Mouse (Mus musculus) limb, embryonic 14.5 days (tissue): Measurements from ENCODE around the gene Fut11. TPM values are rescaled to one million over a fixed set of nuclear protein-coding genes. Genes with fewer than 3 reads are reported as not detected.

ENCODE experiments used
- ATAC-seq: fragments of 200-750 bp; cut with Nextera tagmentation; 2 replicates; pipeline ENCODE4 v1.8.0; 2017; ENCODE audit warnings: low read depth, moderate number of reproducible peaks, moderate TSS enrichment; ENCODE audit not compliant: low FRiP score
- DNase-seq: peaks from one replicate; pipeline ENCODE4 v3.0.0-alpha.2; 2015; ENCODE audit warnings: low spot score
- H3K27ac ChIP-seq: fragments of 300-500 bp; sonication (generic); replicated peaks from 2 replicates; pipeline ENCODE4 v1.5.1; 2014; ENCODE audit warnings: low read depth, mild to moderate bottlenecking, low read length, moderate library complexity, mixed read lengths
- H3K27me3 ChIP-seq: fragments of 300-500 bp; sonication (generic); 2 replicates; pipeline ENCODE4 v1.6.1; 2014; ENCODE audit warnings: low read length, mixed read lengths; ENCODE audit not compliant: control insufficient read depth, insufficient read depth
- H3K36me3 ChIP-seq: fragments of 300-500 bp; sonication (generic); 2 replicates; pipeline ENCODE4 v1.6.1; 2014; ENCODE audit warnings: mild to moderate bottlenecking, low read length, moderate library complexity, mixed read lengths; ENCODE audit not compliant: control insufficient read depth, insufficient read depth
- H3K4me1 ChIP-seq: fragments of 300-500 bp; sonication (generic); 2 replicates; pipeline ENCODE4 v1.6.1; 2014; ENCODE audit warnings: antibody characterized with exemption, low read length, mixed read lengths; ENCODE audit not compliant: control insufficient read depth, insufficient read depth
- H3K4me2 ChIP-seq: fragments of 300-500 bp; sonication (generic); replicated peaks from 2 replicates; pipeline ENCODE4 v1.6.1; 2014; ENCODE audit warnings: low read depth, mild to moderate bottlenecking, low read length, moderate library complexity; ENCODE audit not compliant: severe bottlenecking
- H3K4me3 ChIP-seq: fragments of 300-500 bp; sonication (generic); replicated peaks from 2 replicates; pipeline ENCODE4 v1.5.1; 2014; ENCODE audit warnings: low read length
- H3K9ac ChIP-seq: fragments of 300-500 bp; sonication (generic); 2 replicates; pipeline ENCODE4 v1.6.1; 2014; ENCODE audit warnings: mild to moderate bottlenecking, low read depth, low read length, moderate library complexity; ENCODE audit not compliant: severe bottlenecking
- H3K9me3 ChIP-seq: fragments of 300-500 bp; sonication (generic); 2 replicates; pipeline ENCODE4 v1.6.1; 2016; ENCODE audit warnings: low read length; ENCODE audit not compliant: control insufficient read depth
- POLR2A ChIP-seq: fragments of 200-500 bp; IDR thresholded peaks from 2 replicates; pipeline ENCODE4 v1.8.0; 2012; ENCODE audit warnings: inconsistent platforms, mild to moderate bottlenecking, moderate library complexity, borderline replicate concordance; ENCODE audit not compliant: insufficient read depth, insufficient read length; ENCODE audit errors: extremely low read depth
- WGBS: fragments of 180-500 bp; shearing (Covaris S2); extraction: QIAGEN DNeasy Blood & Tissue Kit; methylation state at CpG from one replicate; pipeline ENCODE4 v1.1.7; 2014; 5-methylcytosine and 5-hydroxymethylcytosine counted together
- microRNA-seq: library from miRNA; unstranded; fragments of <30 nt; microRNA quantifications from one replicate; pipeline ENCODE4, GENCODE M21; 2016
- polyA plus RNA-seq, 2 experiments: library from polyadenylated mRNA; depleted of rRNA in 1 of 2; stranded (reverse) in 1 of 2; unstranded in 1 of 2; fragments of >200 nt; fragmentation: Nextera tagmentation in 1 of 2; extraction: Ambion mirVana in 1 of 2; gene quantifications; 2 replicates each; pipeline versions ENCODE4 v1.2.1 to v1.2.3; 2012 to 2014

The Fut11 gene
- polyA plus RNA-seq, 2 experiments = 22.6 to 26.9 TPM

DNA sequence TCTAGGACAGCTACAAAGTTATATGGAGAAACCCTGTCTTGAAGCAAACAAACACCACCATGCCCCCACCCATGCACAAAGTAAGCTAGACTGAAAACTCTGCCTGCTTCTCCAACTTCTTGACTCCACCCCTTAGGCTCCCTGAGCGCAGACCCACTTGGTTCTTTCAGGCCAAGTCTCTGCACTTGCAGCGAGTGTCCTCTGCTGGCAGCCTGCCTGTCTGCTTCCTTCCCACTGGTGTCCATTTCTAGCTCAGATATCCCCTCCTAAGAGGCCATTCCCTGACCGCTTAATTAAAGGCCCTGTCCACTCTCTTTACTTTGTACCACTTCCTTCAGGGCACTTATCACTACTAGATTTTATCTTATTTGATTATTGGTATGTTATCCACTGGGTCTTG, 48.8 kb downstream of the Fut11 start:
- Histone ChIP-seq H3K9ac (no peak overlapping the region), H3K4me1 (no peaks in the 10 kb centered on the region), H3K27me3 (no peaks in the 10 kb centered on the region), H3K9me3 (no peaks in the 10 kb centered on the region), H3K4me3 (no peak overlapping the region), H3K27ac (no peak overlapping the region), H3K4me2 (no peak overlapping the region), H3K36me3 (peaks cover 66% of the 10 kb centered on the region)
- DNase-seq = no peak
- 81% methylated on average over 3 of the region's 3 CpGs for WGBS
- no peak for ATAC-seq
- TF ChIP-seq POLR2A = no peak

GRCm38 (mm10) chr14:20746935-20747334, 52.2 kb downstream of the Fut11 start:
- 78% methylated on average over 3 of the region's 3 CpGs for WGBS
- peaks cover 43% of the 10 kb centered on the region for H3K36me3 ChIP-seq
- no peak overlapping the region for H3K27ac ChIP-seq
- DNase-seq (no peak), ATAC-seq (no peak)
- H3K9me3 ChIP-seq = no peaks in the 10 kb centered on the region
- no peaks in the 10 kb centered on the region for H3K4me1 ChIP-seq
- H3K4me3 ChIP-seq = no peak overlapping the region
- no peak for TF ChIP-seq POLR2A
- no peak overlapping the region for H3K4me2 ChIP-seq
- no peaks in the 10 kb centered on the region for H3K27me3 ChIP-seq
- H3K9ac ChIP-seq = no peak overlapping the region

- DNase-seq (no peak), ATAC-seq (no peak)
- Histone ChIP-seq H3K4me2 (no peak overlapping the region), H3K9me3 (no peaks in the 10 kb centered on the region), H3K27me3 (no peaks in the 10 kb centered on the region), H3K4me3 (no peak overlapping the region), H3K4me1 (no peaks in the 10 kb centered on the region), H3K9ac (no peak overlapping the region), H3K27ac (no peak overlapping the region), H3K36me3 (peaks cover 39% of the 10 kb centered on the region)
- no peak for TF ChIP-seq POLR2A
- WGBS = 36% methylated on average over 4 of the region's 4 CpGs
Measured at GRCm38 (mm10) chr14:20748388-20748787, 53.6 kb downstream of the Fut11 start.

- peaks cover 38% of the 10 kb centered on the region for H3K36me3 ChIP-seq
- 89% methylated on average over 4 of the region's 4 CpGs for WGBS
- ATAC-seq = no peak
Measured at GRCm38 (mm10) chr14:20749494-20750051, 54.8 kb downstream of the Fut11 start.

DNA sequence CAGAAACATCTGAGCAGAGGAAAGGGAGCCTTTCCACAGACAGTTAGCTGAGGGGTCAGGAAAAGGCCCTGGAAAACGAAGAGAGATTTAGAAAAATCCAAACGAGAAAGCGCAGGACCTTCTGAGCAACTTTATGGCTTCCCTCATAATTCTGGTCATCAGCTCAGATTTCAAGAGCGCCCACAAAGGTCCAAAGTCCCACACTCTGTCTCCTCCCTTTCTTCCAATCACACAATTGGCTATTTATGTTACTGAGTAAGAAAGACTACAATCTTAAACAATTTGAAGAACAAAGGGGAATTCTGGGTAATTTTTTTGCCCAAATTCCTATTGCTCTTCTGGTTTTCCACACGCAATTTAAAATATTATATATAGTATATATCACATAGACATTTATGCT, 55.7 kb downstream of the Fut11 start:
- TF ChIP-seq POLR2A = no peak
- DNase-seq (no peak), ATAC-seq (no peak)
- Histone ChIP-seq H3K4me3 (no peak overlapping the region), H3K27ac (no peak overlapping the region), H3K27me3 (no peaks in the 10 kb centered on the region), H3K4me1 (no peaks in the 10 kb centered on the region), H3K9me3 (no peaks in the 10 kb centered on the region), H3K36me3 (peaks cover 38% of the 10 kb centered on the region), H3K9ac (no peak overlapping the region), H3K4me2 (no peak overlapping the region)
- 52% methylated on average over 5 of the region's 5 CpGs for WGBS

More at GRCm38 (mm10) chr14:20749494-20750051, 54.8 kb downstream of the Fut11 start:
- no peak for DNase-seq
- no peaks in the 10 kb centered on the region for H3K27me3 ChIP-seq
- no peak for TF ChIP-seq POLR2A
- no peak overlapping the region for H3K27ac ChIP-seq
- no peaks in the 10 kb centered on the region for H3K9me3 ChIP-seq
- H3K4me2 ChIP-seq = no peak overlapping the region
- no peak overlapping the region for H3K9ac ChIP-seq
- H3K4me3 ChIP-seq = no peak overlapping the region
- no peaks in the 10 kb centered on the region for H3K4me1 ChIP-seq

Small RNA genes within 50 kb of the gene (microRNA-seq; reads per million reads assigned to microRNA genes)
- gene Mir6946 = not detected

Other genes starting within 250 kb of the Fut11 start
- gene Cfap70, start 242.7 kb upstream of the Fut11 start, polyA plus RNA-seq (2012; rRNA removed) = 0.18 and 0.30 TPM in 2 replicates
- gene Cfap70, start 242.7 kb upstream of the Fut11 start, polyA plus RNA-seq (2014; fragmentation: Nextera tagmentation; extraction: Ambion mirVana) = 0.15 and 0.76 TPM in 2 replicates
- gene Anxa7, start 214.8 kb upstream of the Fut11 start, polyA plus RNA-seq (2012; rRNA removed) = 50.5 and 52.8 TPM in 2 replicates
- gene Anxa7, start 214.8 kb upstream of the Fut11 start, polyA plus RNA-seq (2014; fragmentation: Nextera tagmentation; extraction: Ambion mirVana) = 45.5 and 46.5 TPM in 2 replicates
- gene Mss51, start 198.1 kb upstream of the Fut11 start, polyA plus RNA-seq (2012; rRNA removed) = 5.6 and 6.3 TPM in 2 replicates
- gene Mss51, start 198.1 kb upstream of the Fut11 start, polyA plus RNA-seq (2014; fragmentation: Nextera tagmentation; extraction: Ambion mirVana) = 1.5 and 1.8 TPM in 2 replicates
- gene Ppp3cb, start 148.4 kb upstream of the Fut11 start, polyA plus RNA-seq (2012; rRNA removed) = 82.6 and 88.4 TPM in 2 replicates
- gene Ppp3cb, start 148.4 kb upstream of the Fut11 start, polyA plus RNA-seq (2014; fragmentation: Nextera tagmentation; extraction: Ambion mirVana) = 67.1 and 69.9 TPM in 2 replicates
- 16.3 and 17.3 TPM in 2 replicates for gene Usp54, start 53.9 kb upstream of the Fut11 start, polyA plus RNA-seq (2012; rRNA removed)
- gene Usp54, start 53.9 kb upstream of the Fut11 start, polyA plus RNA-seq (2014; fragmentation: Nextera tagmentation; extraction: Ambion mirVana) = 9.6 and 11.0 TPM in 2 replicates
- 6.9 and 8.5 TPM in 2 replicates for gene Myoz1, start 38.4 kb upstream of the Fut11 start, polyA plus RNA-seq (2012; rRNA removed)
- 3.8 and 9.7 TPM in 2 replicates for gene Myoz1, start 38.4 kb upstream of the Fut11 start, polyA plus RNA-seq (2014; fragmentation: Nextera tagmentation; extraction: Ambion mirVana)
- 25.4 and 27.1 TPM in 2 replicates for gene Synpo2l, start 26.6 kb upstream of the Fut11 start, polyA plus RNA-seq (2012; rRNA removed)
- 25.2 and 31.5 TPM in 2 replicates for gene Synpo2l, start 26.6 kb upstream of the Fut11 start, polyA plus RNA-seq (2014; fragmentation: Nextera tagmentation; extraction: Ambion mirVana)
- 149 and 207 TPM in 2 replicates for gene Sec24c, start 20.7 kb upstream of the Fut11 start, polyA plus RNA-seq (2012; rRNA removed)
- 77.2 and 84.0 TPM in 2 replicates for gene Sec24c, start 20.7 kb upstream of the Fut11 start, polyA plus RNA-seq (2014; fragmentation: Nextera tagmentation; extraction: Ambion mirVana)
- gene Chchd1, start 8.0 kb downstream of the Fut11 start, polyA plus RNA-seq (2012; rRNA removed) = 62.8 and 131 TPM in 2 replicates
- gene Chchd1, start 8.0 kb downstream of the Fut11 start, polyA plus RNA-seq (2014; fragmentation: Nextera tagmentation; extraction: Ambion mirVana) = 187 and 202 TPM in 2 replicates
- gene Zswim8, start 12.6 kb downstream of the Fut11 start, polyA plus RNA-seq (2012; rRNA removed) = 195 and 272 TPM in 2 replicates
- 38.9 and 43.7 TPM in 2 replicates for gene Zswim8, start 12.6 kb downstream of the Fut11 start, polyA plus RNA-seq (2014; fragmentation: Nextera tagmentation; extraction: Ambion mirVana)
- gene Ndst2, start 39.6 kb downstream of the Fut11 start, polyA plus RNA-seq (2012; rRNA removed) = 65.9 and 74.0 TPM in 2 replicates
- 36.5 and 41.4 TPM in 2 replicates for gene Ndst2, start 39.6 kb downstream of the Fut11 start, polyA plus RNA-seq (2014; fragmentation: Nextera tagmentation; extraction: Ambion mirVana)
- gene Camk2g, start 99.1 kb downstream of the Fut11 start, polyA plus RNA-seq (2012; rRNA removed) = 58.2 and 58.4 TPM in 2 replicates
- 58.0 and 60.5 TPM in 2 replicates for gene Camk2g, start 99.1 kb downstream of the Fut11 start, polyA plus RNA-seq (2014; fragmentation: Nextera tagmentation; extraction: Ambion mirVana)
- 8.3 and 9.1 TPM in 2 replicates for gene Plau, start 141.7 kb downstream of the Fut11 start, polyA plus RNA-seq (2012; rRNA removed)
- gene Plau, start 141.7 kb downstream of the Fut11 start, polyA plus RNA-seq (2014; fragmentation: Nextera tagmentation; extraction: Ambion mirVana) = 3.1 and 3.4 TPM in 2 replicates
- gene Vcl, start 234.4 kb downstream of the Fut11 start, polyA plus RNA-seq (2012; rRNA removed) = 67.4 and 69.9 TPM in 2 replicates
- gene Vcl, start 234.4 kb downstream of the Fut11 start, polyA plus RNA-seq (2014; fragmentation: Nextera tagmentation; extraction: Ambion mirVana) = 62.4 and 64.1 TPM in 2 replicates